In genomic region chr2:126606688-126607062, GRCm38 (mm10) we compare ENCODE assay signal across 12 mouse cellular contexts. TPM values are rescaled to one million over a fixed set of nuclear protein-coding genes. Genes with fewer than 3 reads are reported as not detected.
"Had no signal": no experiment of that assay in that cellular context is flagged by ENCODE, and none has a peak within 500 bp of the region (broad histone marks: within the 10 kb centered on the region; RNA-seq: fewer than 3 reads in every experiment).

No protein-coding gene starts in this region.

- H3K27me3 ChIP-seq: liver, embryonic 12.5 days; lung, embryonic 15.5 days; midbrain, embryonic 13.5 days; midbrain, embryonic 15.5 days; neural tube, embryonic 12.5 days; stomach, embryonic 15.5 days had no signal

- H3K9ac ChIP-seq: liver, embryonic 12.5 days; liver, embryonic 14.5 days; lung, embryonic 15.5 days; midbrain, embryonic 13.5 days; midbrain, embryonic 15.5 days; neural tube, embryonic 12.5 days; stomach, embryonic 15.5 days had no signal

- H3K27ac ChIP-seq: liver, embryonic 12.5 days; liver, embryonic 14.5 days; lung, embryonic 15.5 days; midbrain, embryonic 13.5 days; midbrain, embryonic 15.5 days; neural tube, embryonic 12.5 days; stomach, embryonic 15.5 days; stomach, postnatal 0 days had no signal

- H3K4me3 ChIP-seq: liver, embryonic 12.5 days; lung, embryonic 15.5 days; midbrain, embryonic 13.5 days; midbrain, embryonic 15.5 days; neural tube, embryonic 12.5 days; stomach, embryonic 15.5 days had no signal

- DNase-seq: lung, adult 2 months; lung, postnatal 4 days; right cerebral cortex, postnatal 14 days had no signal

- H3K36me3 ChIP-seq: liver, embryonic 12.5 days; lung, embryonic 15.5 days; midbrain, embryonic 13.5 days; midbrain, embryonic 15.5 days; neural tube, embryonic 12.5 days; stomach, embryonic 15.5 days had no signal

- H3K4me1 ChIP-seq: lung, embryonic 15.5 days; midbrain, embryonic 13.5 days; midbrain, embryonic 15.5 days; neural tube, embryonic 12.5 days; stomach, embryonic 15.5 days had no signal

- H3K9me3 ChIP-seq: liver, embryonic 12.5 days; lung, embryonic 15.5 days; midbrain, embryonic 13.5 days; midbrain, embryonic 15.5 days; neural tube, embryonic 12.5 days; stomach, embryonic 15.5 days had no signal

RNA-seq across cellular contexts. Expression of gene Slc27a2, which starts 54.5 kb away (rescaled TPM):
- total RNA-seq: monocyte, adult 5-6 weeks had no signal
